Mouse (Mus musculus) stomach, embryonic 15.5 days (tissue): ENCODE data around the gene Fbxl17. TPM values are rescaled to one million over a fixed set of nuclear protein-coding genes. Genes with fewer than 3 reads are reported as not detected.

Experiments used
- ATAC-seq: fragments of 200-750 bp; cut with Nextera tagmentation; 2 replicates; pipeline ENCODE4 v1.8.0; 2017; ENCODE audit warnings: low read depth, moderate number of reproducible peaks, moderate TSS enrichment; ENCODE audit not compliant: insufficient read depth, low FRiP score
- H3K27ac ChIP-seq: fragments of 300-500 bp; sonication (generic); 2 replicates; pipeline ENCODE4 v1.5.1; 2015; ENCODE audit warnings: mild to moderate bottlenecking, inconsistent platforms
- H3K27me3 ChIP-seq: fragments of 300-500 bp; sonication (generic); replicated peaks from 2 replicates; pipeline ENCODE4 v1.6.1; 2015; ENCODE audit warnings: inconsistent platforms
- H3K36me3 ChIP-seq: fragments of 300-500 bp; sonication (generic); 2 replicates; pipeline ENCODE4 v1.6.1; 2015; ENCODE audit warnings: inconsistent platforms
- H3K4me1 ChIP-seq: fragments of 300-500 bp; sonication (generic); 2 replicates; pipeline ENCODE4 v1.6.1; 2015; ENCODE audit warnings: inconsistent platforms
- H3K4me2 ChIP-seq: fragments of 300-500 bp; sonication (generic); 2 replicates; pipeline ENCODE4 v1.6.1; 2015; ENCODE audit warnings: mild to moderate bottlenecking, inconsistent platforms
- H3K4me3 ChIP-seq: fragments of 300-500 bp; sonication (generic); replicated peaks from 2 replicates; pipeline ENCODE4 v1.5.1; 2015; ENCODE audit warnings: inconsistent platforms
- H3K9ac ChIP-seq: fragments of 300-500 bp; sonication (generic); 2 replicates; pipeline ENCODE4 v1.6.1; 2015; ENCODE audit warnings: inconsistent platforms
- H3K9me3 ChIP-seq: fragments of 300-500 bp; sonication (generic); 2 replicates; pipeline ENCODE4 v1.6.1; 2016; ENCODE audit warnings: inconsistent platforms
- WGBS: fragments of 180-500 bp; shearing (Covaris S2); methylation state at CpG from one replicate; pipeline ENCODE4 v1.1.7; 2015; 5-methylcytosine and 5-hydroxymethylcytosine counted together
- polyA plus RNA-seq: library from polyadenylated mRNA; unstranded; fragments of >200 nt; fragmentation: Nextera tagmentation; extraction: Ambion mirVana; gene quantifications from 2 replicates; pipeline ENCODE4 v1.2.1, GENCODE M21; 2015

The Fbxl17 gene
- polyA plus RNA-seq, 1 experiment from 2014 or later: 5.9 TPM

- Histone ChIP-seq H3K4me1 (0 out of 2 replicates have a peak, but pooled peaks cover 6% of the 10 kb centered on the region), H3K27me3 (no peaks in the 10 kb centered on the region), H3K9ac (no peak overlapping the region), H3K27ac (no peak overlapping the region), H3K4me2 (no peak overlapping the region), H3K36me3 (no peaks in the 10 kb centered on the region), H3K9me3 (no peaks in the 10 kb centered on the region), H3K4me3 (no peak overlapping the region)
- no peak for ATAC-seq
- 41% methylated on average over 7 of the region's 7 CpGs for WGBS
These were observed 182.3 kb downstream of the Fbxl17 start for GRCm38 (mm10) chr17:63317518-63317917.

- H3K4me2 ChIP-seq: no peak overlapping the region
- H3K4me1 ChIP-seq: 0 out of 2 replicates have a peak, but pooled peaks cover 6% of the 10 kb centered on the region
- H3K27ac ChIP-seq: no peak overlapping the region
- no peak for ATAC-seq
- WGBS: 72% methylated on average over 12 of the region's 12 CpGs
- no peaks in the 10 kb centered on the region for H3K27me3 ChIP-seq
- H3K9me3 ChIP-seq: no peaks in the 10 kb centered on the region
- no peaks in the 10 kb centered on the region for H3K36me3 ChIP-seq
- H3K4me3 ChIP-seq: no peak overlapping the region
- H3K9ac ChIP-seq: no peak overlapping the region
These were observed 184.0 kb downstream of the Fbxl17 start for GRCm38 (mm10) chr17:63315646-63316480.

GRCm38 (mm10) chr17:63312804-63313203, 187.0 kb downstream of the Fbxl17 start:
- Histone ChIP-seq H3K36me3 (no peaks in the 10 kb centered on the region), H3K27ac (no peak overlapping the region), H3K9ac (no peak overlapping the region), H3K27me3 (no peaks in the 10 kb centered on the region), H3K4me3 (no peak overlapping the region), H3K4me1 (0 out of 2 replicates have a peak, but pooled peaks cover 3% of the 10 kb centered on the region), H3K9me3 (no peaks in the 10 kb centered on the region), H3K4me2 (no peak overlapping the region)
- 94% methylated on average over 3 of the region's 3 CpGs for WGBS
- ATAC-seq: no peak

- Histone ChIP-seq H3K27me3 (no peaks in the 10 kb centered on the region), H3K4me2 (no peak overlapping the region)
- 73% methylated on average over 10 of the region's 10 CpGs for WGBS
These were observed 187.5 kb downstream of the Fbxl17 start for GRCm38 (mm10) chr17:63312330-63312729.

GRCm38 (mm10) chr17:63311613-63312012, 188.2 kb downstream of the Fbxl17 start:
- no peak overlapping the region for H3K4me3 ChIP-seq
- no peak overlapping the region for H3K4me2 ChIP-seq
- H3K27me3 ChIP-seq: no peaks in the 10 kb centered on the region
- 78% methylated on average over 3 of the region's 3 CpGs for WGBS
- no peak overlapping the region for H3K9ac ChIP-seq
- H3K9me3 ChIP-seq: no peaks in the 10 kb centered on the region
- H3K4me1 ChIP-seq: no peaks in the 10 kb centered on the region
- no peaks in the 10 kb centered on the region for H3K36me3 ChIP-seq
- no peak for ATAC-seq
- H3K27ac ChIP-seq: no peak overlapping the region

More at GRCm38 (mm10) chr17:63312330-63312729, 187.5 kb downstream of the Fbxl17 start:
- Histone ChIP-seq H3K9me3 (no peaks in the 10 kb centered on the region), H3K27ac (no peak overlapping the region), H3K9ac (no peak overlapping the region), H3K4me3 (no peak overlapping the region), H3K36me3 (no peaks in the 10 kb centered on the region), H3K4me1 (0 out of 2 replicates have a peak, but pooled peaks cover 1% of the 10 kb centered on the region)
- ATAC-seq: peak; percentile 99

- no peak for ATAC-seq
- no peak overlapping the region for H3K4me3 ChIP-seq
- 74% methylated on average over 3 of the region's 3 CpGs for WGBS
- no peak overlapping the region for H3K27ac ChIP-seq
- H3K27me3 ChIP-seq: no peaks in the 10 kb centered on the region
- no peaks in the 10 kb centered on the region for H3K9me3 ChIP-seq
- H3K9ac ChIP-seq: no peak overlapping the region
- no peaks in the 10 kb centered on the region for H3K36me3 ChIP-seq
- H3K4me2 ChIP-seq: no peak overlapping the region
- no peaks in the 10 kb centered on the region for H3K4me1 ChIP-seq
These were observed 189.8 kb downstream of the Fbxl17 start for GRCm38 (mm10) chr17:63310021-63310420.

GRCm38 (mm10) chr17:63303862-63304261, 196.0 kb downstream of the Fbxl17 start:
- Histone ChIP-seq H3K9ac (no peak overlapping the region), H3K4me1 (0 out of 2 replicates have a peak, but pooled peaks cover 5% of the 10 kb centered on the region), H3K27ac (no peak overlapping the region), H3K4me3 (no peak overlapping the region), H3K4me2 (no peak overlapping the region), H3K27me3 (no peaks in the 10 kb centered on the region), H3K9me3 (no peaks in the 10 kb centered on the region), H3K36me3 (no peaks in the 10 kb centered on the region)
- ATAC-seq: no peak
- WGBS: 47% methylated on average over 4 of the region's 4 CpGs

- H3K27ac ChIP-seq: no peak overlapping the region
- 80% methylated on average over 12 of the region's 12 CpGs for WGBS
- 0 out of 2 replicates have a peak, but pooled peaks cover 5% of the 10 kb centered on the region for H3K4me1 ChIP-seq
- no peaks in the 10 kb centered on the region for H3K27me3 ChIP-seq
- H3K4me3 ChIP-seq: no peak overlapping the region
- H3K36me3 ChIP-seq: no peaks in the 10 kb centered on the region
- H3K4me2 ChIP-seq: no peak overlapping the region
- no peaks in the 10 kb centered on the region for H3K9me3 ChIP-seq
- no peak for ATAC-seq
- H3K9ac ChIP-seq: no peak overlapping the region
These were observed 197.9 kb downstream of the Fbxl17 start for GRCm38 (mm10) chr17:63301822-63302393.

- WGBS: 33% methylated on average over 2 of the region's 2 CpGs
- Histone ChIP-seq H3K27ac (no peak overlapping the region), H3K4me2 (no peak overlapping the region), H3K36me3 (no peaks in the 10 kb centered on the region), H3K4me3 (no peak overlapping the region), H3K9me3 (no peaks in the 10 kb centered on the region), H3K9ac (no peak overlapping the region), H3K27me3 (no peaks in the 10 kb centered on the region), H3K4me1 (no peaks in the 10 kb centered on the region)
- no peak for ATAC-seq
These were observed 204.3 kb downstream of the Fbxl17 start for GRCm38 (mm10) chr17:63295471-63295870.

GRCm38 (mm10) chr17:63294961-63295360, 204.9 kb downstream of the Fbxl17 start:
- Histone ChIP-seq H3K4me3 (no peak overlapping the region), H3K4me2 (no peak overlapping the region), H3K4me1 (no peaks in the 10 kb centered on the region), H3K27ac (no peak overlapping the region), H3K27me3 (no peaks in the 10 kb centered on the region), H3K36me3 (no peaks in the 10 kb centered on the region), H3K9me3 (no peaks in the 10 kb centered on the region), H3K9ac (no peak overlapping the region)
- no peak for ATAC-seq
- WGBS: 60% methylated on average over 3 of the region's 3 CpGs

- Histone ChIP-seq H3K4me1 (no peaks in the 10 kb centered on the region), H3K36me3 (no peaks in the 10 kb centered on the region), H3K9ac (no peak overlapping the region), H3K4me2 (no peak overlapping the region), H3K27me3 (no peaks in the 10 kb centered on the region), H3K9me3 (no peaks in the 10 kb centered on the region), H3K27ac (no peak overlapping the region), H3K4me3 (no peak overlapping the region)
- WGBS: 85% methylated on average over 3 of the region's 3 CpGs
- no peak for ATAC-seq
These were observed 205.8 kb downstream of the Fbxl17 start for GRCm38 (mm10) chr17:63293979-63294378.

GRCm38 (mm10) chr17:63289317-63289913, 210.4 kb downstream of the Fbxl17 start:
- H3K4me2 ChIP-seq: no peak overlapping the region
- no peaks in the 10 kb centered on the region for H3K9me3 ChIP-seq
- H3K4me1 ChIP-seq: no peaks in the 10 kb centered on the region
- no peak overlapping the region for H3K9ac ChIP-seq
- WGBS: 59% methylated on average over 1 of the region's 1 CpGs
- no peak overlapping the region for H3K4me3 ChIP-seq
- no peaks in the 10 kb centered on the region for H3K36me3 ChIP-seq
- no peak overlapping the region for H3K27ac ChIP-seq
- no peaks in the 10 kb centered on the region for H3K27me3 ChIP-seq
- ATAC-seq: no peak
